Mouse (Mus musculus): Measurements from ENCODE around the gene Ubr4.

DNA sequence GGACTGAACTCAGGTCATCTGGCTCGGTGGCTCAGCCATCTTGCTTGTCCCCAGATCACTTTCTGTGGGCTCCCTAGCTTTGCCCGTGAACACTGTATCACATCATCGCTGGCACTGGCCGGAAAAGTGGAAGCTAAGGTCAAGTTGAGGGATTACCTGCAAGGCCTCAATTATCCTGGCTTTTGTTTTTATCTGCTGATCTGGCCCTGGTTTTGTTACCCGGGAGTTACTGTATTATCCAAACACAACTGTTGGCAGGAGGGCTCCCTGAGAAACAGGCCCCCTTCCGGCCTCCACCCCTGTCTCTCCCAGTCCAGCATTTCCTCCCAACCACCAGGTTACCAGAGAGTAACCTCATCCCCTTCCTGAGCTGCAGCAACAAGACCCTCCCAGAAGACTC lies 166.8 kb downstream of the Ubr4 start:
- TF ChIP-seq CTCF (IDR thresholded peaks at IDR 0.05; ENCODE audit: insufficient read depth, low read length) (no peak), POLR2A (IDR thresholded peaks at IDR 0.05; ENCODE audit: borderline replicate concordance, extremely low read depth, low read depth, low read length) (no peak)
